Mouse (Mus musculus): ENCODE measurements around the gene Ube2h. TPM values are rescaled to one million over a fixed set of nuclear protein-coding genes. Genes with fewer than 3 reads are reported as not detected.

Gene Ube2h
- polyA plus RNA-seq, 1 experiment: 35.4 TPM

DNA sequence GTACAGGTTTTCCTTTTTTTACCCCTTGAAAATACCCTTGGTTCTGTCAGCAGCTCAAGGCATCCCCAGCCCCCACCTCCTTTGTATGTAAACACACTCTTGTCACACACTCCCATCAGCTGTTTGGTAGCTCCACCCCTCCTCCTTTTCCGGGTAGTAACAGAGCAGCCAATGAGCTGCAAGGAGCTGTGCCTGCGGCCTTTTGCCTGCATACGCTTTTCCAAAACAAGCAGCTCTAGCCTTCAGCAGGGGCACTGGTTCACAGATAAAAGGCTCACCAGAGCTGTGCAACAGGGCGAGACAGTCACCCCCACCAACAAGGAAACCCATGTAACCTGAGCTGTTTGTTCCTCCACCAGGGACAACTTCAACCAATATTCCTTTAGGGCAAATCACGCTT is 4.0 kb downstream of the Ube2h start:
- Histone ChIP-seq H3K27me3 (ENCODE audit: control insufficient read depth, insufficient read depth, low read length) (no peaks in the 10 kb centered on the region), H3K27ac (ENCODE audit: control insufficient read depth, insufficient read depth, low read depth, low read length) (peak overlapping the region; percentile 71), H3K4me3 (ENCODE audit: control insufficient read depth, low read depth, low read length) (peak overlapping the region; percentile 56), H3K36me3 (ENCODE audit: control insufficient read depth, insufficient read depth, low read length) (no peaks in the 10 kb centered on the region), H3K4me1 (ENCODE audit: control insufficient read depth, insufficient read depth, low read length) (peaks cover 8% of the 10 kb centered on the region)
- TF ChIP-seq CTCF (IDR thresholded peaks at IDR 0.05; ENCODE audit: control insufficient read depth, insufficient read depth, insufficient replicate concordance, low read depth, low read length) (no peak), POLR2A (IDR thresholded peaks at IDR 0.05; ENCODE audit: control insufficient read depth, low read depth, low read length) (no peak; the same call in 1 of the 2 replicates)

- Histone ChIP-seq H3K4me1 (ENCODE audit: control insufficient read depth, insufficient read depth, low read length) (peaks cover 7% of the 10 kb centered on the region), H3K27me3 (ENCODE audit: control insufficient read depth, insufficient read depth, low read length) (no peaks in the 10 kb centered on the region), H3K36me3 (ENCODE audit: control insufficient read depth, insufficient read depth, low read length) (no peaks in the 10 kb centered on the region), H3K27ac (ENCODE audit: control insufficient read depth, insufficient read depth, low read depth, low read length) (no peak overlapping the region; the same call in 1 of the 2 replicates), H3K4me3 (ENCODE audit: control insufficient read depth, low read depth, low read length) (no peak overlapping the region)
- TF ChIP-seq POLR2A (IDR thresholded peaks at IDR 0.05; ENCODE audit: control insufficient read depth, low read depth, low read length) (no peak), CTCF (IDR thresholded peaks at IDR 0.05; ENCODE audit: control insufficient read depth, insufficient read depth, insufficient replicate concordance, low read depth, low read length) (no peak)
These were observed 4.7 kb downstream of the Ube2h start for GRCm38 (mm10) chr6:30299683-30300082.

GRCm38 (mm10) chr6:30299116-30299515 is 5.2 kb downstream of the Ube2h start:
- TF ChIP-seq CTCF (IDR thresholded peaks at IDR 0.05; ENCODE audit: control insufficient read depth, insufficient read depth, insufficient replicate concordance, low read depth, low read length) (no peak), POLR2A (IDR thresholded peaks at IDR 0.05; ENCODE audit: control insufficient read depth, low read depth, low read length) (no peak)
- Histone ChIP-seq H3K4me1 (ENCODE audit: control insufficient read depth, insufficient read depth, low read length) (peaks cover 6% of the 10 kb centered on the region), H3K4me3 (ENCODE audit: control insufficient read depth, low read depth, low read length) (no peak overlapping the region)

DNA sequence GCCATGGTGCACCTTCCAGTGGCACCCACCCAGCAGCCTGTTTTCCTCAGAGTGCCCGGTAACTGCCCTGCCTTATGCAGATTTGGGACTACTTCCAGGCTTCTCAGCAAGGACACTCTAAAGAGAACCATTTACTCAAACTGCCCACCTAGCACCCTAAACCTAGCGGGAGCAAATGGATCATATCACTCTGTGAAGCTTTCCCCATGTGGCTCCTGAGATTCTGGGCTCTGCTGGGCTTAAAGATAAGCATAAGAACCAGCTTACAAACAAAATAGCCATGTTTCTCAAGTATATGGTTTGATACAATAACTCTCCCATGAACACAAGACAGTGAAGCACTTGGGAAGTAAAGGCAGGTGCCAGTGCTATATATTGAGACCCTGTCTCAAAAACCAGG is 11.8 kb downstream of the Ube2h start:
- Histone ChIP-seq H3K36me3 (ENCODE audit: control insufficient read depth, insufficient read depth, low read length) (no peaks in the 10 kb centered on the region), H3K4me1 (ENCODE audit: control insufficient read depth, insufficient read depth, low read length) (no peaks in the 10 kb centered on the region), H3K27me3 (ENCODE audit: control insufficient read depth, insufficient read depth, low read length) (no peaks in the 10 kb centered on the region), H3K4me3 (ENCODE audit: control insufficient read depth, low read depth, low read length) (no peak overlapping the region), H3K27ac (ENCODE audit: control insufficient read depth, insufficient read depth, low read depth, low read length) (no peak overlapping the region)
- no peak for TF ChIP-seq POLR2A (IDR thresholded peaks at IDR 0.05; ENCODE audit: control insufficient read depth, low read depth, low read length)
- no peak for TF ChIP-seq CTCF (IDR thresholded peaks at IDR 0.05; ENCODE audit: control insufficient read depth, insufficient read depth, insufficient replicate concordance, low read depth, low read length)

More at GRCm38 (mm10) chr6:30299116-30299515, 5.2 kb downstream of the Ube2h start:
- no peaks in the 10 kb centered on the region for H3K36me3 ChIP-seq (ENCODE audit: control insufficient read depth, insufficient read depth, low read length)
- no peaks in the 10 kb centered on the region for H3K27me3 ChIP-seq (ENCODE audit: control insufficient read depth, insufficient read depth, low read length)
- H3K27ac ChIP-seq (ENCODE audit: control insufficient read depth, insufficient read depth, low read depth, low read length): no peak overlapping the region

GRCm38 (mm10) chr6:30287958-30288357 is 16.4 kb downstream of the Ube2h start:
- TF ChIP-seq CTCF (IDR thresholded peaks at IDR 0.05; ENCODE audit: control insufficient read depth, insufficient read depth, insufficient replicate concordance, low read depth, low read length): no peak
- TF ChIP-seq POLR2A (IDR thresholded peaks at IDR 0.05; ENCODE audit: control insufficient read depth, low read depth, low read length): no peak
- H3K36me3 ChIP-seq (ENCODE audit: control insufficient read depth, insufficient read depth, low read length): no peaks in the 10 kb centered on the region
- no peaks in the 10 kb centered on the region for H3K27me3 ChIP-seq (ENCODE audit: control insufficient read depth, insufficient read depth, low read length)
- H3K4me3 ChIP-seq (ENCODE audit: control insufficient read depth, low read depth, low read length): no peak overlapping the region
- H3K4me1 ChIP-seq (ENCODE audit: control insufficient read depth, insufficient read depth, low read length): no peaks in the 10 kb centered on the region
- no peak overlapping the region for H3K27ac ChIP-seq (ENCODE audit: control insufficient read depth, insufficient read depth, low read depth, low read length)

DNA sequence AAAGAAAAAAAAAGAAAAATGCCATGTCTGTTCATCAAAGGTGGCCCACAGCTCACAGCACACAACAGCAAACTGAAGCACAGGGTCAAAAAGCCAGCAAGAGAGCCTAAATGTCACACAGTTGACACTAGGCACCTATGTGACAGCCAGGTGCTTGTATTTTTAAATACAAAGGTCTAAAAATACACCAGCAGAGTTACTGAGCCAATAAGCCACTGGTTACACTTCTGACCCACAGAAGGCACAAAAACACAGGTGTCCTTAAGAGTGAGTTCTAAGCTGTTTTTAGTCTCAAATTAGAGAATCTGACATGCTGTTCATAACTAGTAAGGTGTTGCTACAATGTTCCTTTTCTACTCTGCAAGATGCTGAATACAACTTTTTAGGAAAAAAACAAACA is 17.7 kb downstream of the Ube2h start:
- Histone ChIP-seq H3K27me3 (ENCODE audit: control insufficient read depth, insufficient read depth, low read length) (no peaks in the 10 kb centered on the region), H3K4me3 (ENCODE audit: control insufficient read depth, low read depth, low read length) (no peak overlapping the region), H3K27ac (ENCODE audit: control insufficient read depth, insufficient read depth, low read depth, low read length) (no peak overlapping the region), H3K4me1 (ENCODE audit: control insufficient read depth, insufficient read depth, low read length) (no peaks in the 10 kb centered on the region), H3K36me3 (ENCODE audit: control insufficient read depth, insufficient read depth, low read length) (no peaks in the 10 kb centered on the region)
- TF ChIP-seq POLR2A (IDR thresholded peaks at IDR 0.05; ENCODE audit: control insufficient read depth, low read depth, low read length): no peak
- TF ChIP-seq CTCF (IDR thresholded peaks at IDR 0.05; ENCODE audit: control insufficient read depth, insufficient read depth, insufficient replicate concordance, low read depth, low read length): no peak

DNA sequence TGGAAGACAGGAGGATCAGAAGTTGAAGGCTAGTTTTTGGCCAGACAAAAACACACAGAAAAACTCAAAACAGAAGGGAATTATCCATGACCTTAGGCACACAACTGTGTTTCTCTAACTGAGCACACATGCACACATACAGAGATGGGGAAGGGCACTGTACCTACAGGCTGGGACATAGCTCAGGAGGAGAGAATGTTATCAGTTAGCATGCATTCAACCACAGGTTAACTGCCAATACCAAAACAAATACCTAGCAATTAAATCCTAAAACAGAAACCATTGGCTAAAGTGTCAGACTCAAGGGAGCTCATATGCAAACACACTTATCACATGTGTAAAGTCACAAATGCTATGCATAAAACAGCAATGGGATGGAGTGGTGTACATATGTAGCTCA is 20.2 kb downstream of the Ube2h start:
- Histone ChIP-seq H3K27me3 (ENCODE audit: control insufficient read depth, insufficient read depth, low read length) (no peaks in the 10 kb centered on the region), H3K27ac (ENCODE audit: control insufficient read depth, insufficient read depth, low read depth, low read length) (no peak overlapping the region), H3K36me3 (ENCODE audit: control insufficient read depth, insufficient read depth, low read length) (no peaks in the 10 kb centered on the region), H3K4me3 (ENCODE audit: control insufficient read depth, low read depth, low read length) (no peak overlapping the region), H3K4me1 (ENCODE audit: control insufficient read depth, insufficient read depth, low read length) (no peaks in the 10 kb centered on the region)
- no peak for TF ChIP-seq POLR2A (IDR thresholded peaks at IDR 0.05; ENCODE audit: control insufficient read depth, low read depth, low read length)
- TF ChIP-seq CTCF (IDR thresholded peaks at IDR 0.05; ENCODE audit: control insufficient read depth, insufficient read depth, insufficient replicate concordance, low read depth, low read length): no peak

GRCm38 (mm10) chr6:30282361-30282760 is 22.0 kb downstream of the Ube2h start:
- Histone ChIP-seq H3K27me3 (ENCODE audit: control insufficient read depth, insufficient read depth, low read length) (no peaks in the 10 kb centered on the region), H3K4me3 (ENCODE audit: control insufficient read depth, low read depth, low read length) (no peak overlapping the region), H3K4me1 (ENCODE audit: control insufficient read depth, insufficient read depth, low read length) (no peaks in the 10 kb centered on the region), H3K27ac (ENCODE audit: control insufficient read depth, insufficient read depth, low read depth, low read length) (no peak overlapping the region), H3K36me3 (ENCODE audit: control insufficient read depth, insufficient read depth, low read length) (no peaks in the 10 kb centered on the region; the same call in none of the 2 replicates)
- TF ChIP-seq CTCF (IDR thresholded peaks at IDR 0.05; ENCODE audit: control insufficient read depth, insufficient read depth, insufficient replicate concordance, low read depth, low read length) (no peak), POLR2A (IDR thresholded peaks at IDR 0.05; ENCODE audit: control insufficient read depth, low read depth, low read length) (no peak)
